Mouse (Mus musculus): Measurements from ENCODE around the gene Adgrg6.

Gene Adgrg6

DNA sequence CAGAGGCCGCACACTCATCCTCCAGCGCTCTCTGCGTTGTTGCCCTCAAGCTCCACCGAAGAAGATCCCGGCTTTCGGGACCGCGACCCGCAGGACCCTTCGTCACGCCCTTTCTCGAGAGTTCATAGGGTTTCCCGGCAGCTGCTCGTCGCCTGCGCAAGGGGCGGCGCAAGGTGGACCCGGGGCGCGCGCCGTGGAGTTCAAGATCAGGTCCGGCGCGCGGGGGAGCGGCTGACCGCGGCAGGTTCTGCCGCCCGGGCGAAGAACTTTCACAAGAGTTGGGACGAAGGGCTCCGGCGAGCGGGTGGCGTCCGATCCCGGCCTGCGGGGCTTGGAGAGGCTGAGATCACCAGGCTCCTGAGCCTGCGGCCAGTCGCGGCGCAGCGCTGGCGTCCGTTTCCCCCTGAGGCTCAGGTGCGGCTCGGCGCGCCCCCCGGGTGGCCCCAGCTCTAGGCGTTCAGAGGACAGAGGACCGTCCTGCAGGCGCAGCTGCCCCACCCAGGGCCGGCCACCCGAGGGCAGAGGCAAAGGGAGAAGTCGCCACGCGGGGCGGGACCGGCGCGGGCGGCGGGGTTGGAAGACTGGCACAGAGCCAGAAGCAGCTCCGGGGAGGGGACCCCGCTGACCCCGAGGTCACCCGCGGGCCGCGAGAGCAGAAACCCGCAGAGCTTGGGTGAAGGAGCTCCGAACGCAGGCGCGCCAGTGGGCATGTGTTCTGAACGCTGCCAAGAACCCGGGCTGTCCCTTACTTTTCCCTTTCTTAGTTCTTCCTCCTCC, at the start of gene Adgrg6:
Adgrg6 (minus strand) TSS at position 719 of the 777 bp plus-strand sequence.
- peak in 1 of 2 experiments; percentile 22 for DNase-seq (ENCODE audit: low spot score in 2 of 2)

DNA sequence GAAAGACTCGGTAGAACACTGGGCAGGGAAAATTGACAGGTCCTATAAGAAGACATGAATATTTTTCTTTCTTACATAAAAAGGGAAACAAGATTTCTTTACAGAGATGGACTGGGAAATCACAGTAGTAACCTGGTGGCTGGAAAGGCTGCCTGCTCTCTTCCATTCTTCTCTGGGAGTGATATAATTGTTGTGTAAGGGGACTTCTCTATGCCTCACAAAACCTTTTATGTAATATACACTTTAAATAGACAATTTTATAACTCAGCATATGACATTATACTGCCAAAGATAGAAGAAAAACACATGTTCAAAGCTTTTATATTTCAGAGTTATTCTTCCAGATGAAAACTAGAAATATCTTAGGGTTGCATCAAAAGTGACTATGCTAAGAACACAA, 46.8 kb upstream of the Adgrg6 start:
- no peak for DNase-seq (ENCODE audit: low spot score in 2 of 2)

DNA sequence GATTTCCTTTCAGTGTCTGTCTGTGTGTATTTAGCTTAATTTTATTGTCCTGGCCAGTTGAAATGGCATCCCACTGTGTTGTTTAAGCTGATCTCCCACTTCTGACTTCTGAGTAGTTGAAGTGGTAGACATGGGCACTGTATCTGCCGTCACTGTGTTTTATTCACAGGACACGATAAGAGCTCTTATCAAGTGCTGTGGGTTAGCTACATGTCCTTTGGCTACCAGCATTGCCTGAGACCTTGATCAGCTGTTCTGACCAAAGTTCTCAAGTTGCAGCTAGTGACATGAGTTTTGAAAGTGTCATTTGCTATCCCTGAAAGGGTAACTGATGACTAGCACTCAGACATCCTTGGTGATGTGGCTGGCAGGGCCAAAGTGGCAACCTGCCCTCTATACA, 45.4 kb upstream of the Adgrg6 start:
- DNase-seq (ENCODE audit: low spot score in 2 of 2): no peak

DNA sequence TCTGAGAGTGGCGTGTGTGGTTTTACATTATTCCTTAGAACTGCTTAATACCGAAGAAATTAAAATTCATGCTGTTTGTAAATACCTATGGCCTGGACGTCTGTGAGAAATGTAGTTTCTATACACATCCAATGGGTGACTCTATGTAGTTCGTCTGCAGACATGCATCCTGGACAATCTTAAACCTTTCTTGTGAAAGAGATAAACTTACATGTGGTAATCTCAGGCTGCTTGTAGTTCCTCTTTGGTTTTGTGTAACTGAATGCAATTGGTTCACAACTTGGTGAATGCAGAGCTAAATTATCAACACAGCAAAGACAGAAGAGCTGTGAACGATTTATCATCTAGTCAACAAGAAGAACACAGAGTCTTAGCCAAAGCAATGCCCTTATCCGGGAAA, 44.2 kb upstream of the Adgrg6 start:
- DNase-seq (ENCODE audit: low spot score in 2 of 2): no peak

DNA sequence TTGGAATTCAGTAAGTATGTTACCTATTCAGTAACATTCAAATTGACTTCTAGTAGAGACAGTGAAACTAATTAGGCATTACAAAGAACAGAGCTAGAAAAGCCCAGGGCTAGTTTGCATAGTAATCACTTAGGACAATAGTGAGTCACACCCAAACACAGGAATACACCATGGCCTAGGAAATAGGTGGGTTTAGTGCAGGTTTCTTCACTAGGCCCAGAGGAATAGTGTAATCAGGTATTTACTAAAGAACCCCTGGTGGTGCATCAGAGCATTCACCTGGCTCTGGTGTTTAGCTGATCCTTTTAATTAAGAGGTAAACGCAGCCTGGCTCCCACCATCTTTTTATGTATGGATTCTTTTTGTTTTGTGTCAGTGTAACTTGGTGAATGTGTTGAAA, 38.0 kb upstream of the Adgrg6 start:
- no peak for DNase-seq (ENCODE audit: low spot score in 2 of 2)

DNA sequence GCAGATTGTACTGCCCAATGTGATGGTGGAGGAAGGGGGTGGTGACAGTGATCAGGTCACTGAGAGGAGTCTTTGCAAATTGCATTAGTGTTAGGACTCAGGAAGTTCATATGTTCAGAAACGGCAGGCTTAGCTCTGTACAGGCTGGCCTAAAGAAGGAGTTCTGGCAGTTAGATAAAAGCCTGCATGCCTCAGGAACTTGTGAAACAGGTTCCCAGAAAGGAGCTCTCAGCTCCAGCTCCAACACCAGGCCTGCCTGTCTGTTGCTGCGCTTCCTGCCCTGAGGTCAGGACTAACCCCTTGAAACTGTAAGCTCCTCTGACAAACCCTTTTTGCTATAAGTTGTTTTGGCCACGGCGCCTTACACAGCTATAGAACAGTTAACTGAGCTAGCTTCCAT, 28.8 kb upstream of the Adgrg6 start:
- no peak for DNase-seq (ENCODE audit: low spot score in 2 of 2)

DNA sequence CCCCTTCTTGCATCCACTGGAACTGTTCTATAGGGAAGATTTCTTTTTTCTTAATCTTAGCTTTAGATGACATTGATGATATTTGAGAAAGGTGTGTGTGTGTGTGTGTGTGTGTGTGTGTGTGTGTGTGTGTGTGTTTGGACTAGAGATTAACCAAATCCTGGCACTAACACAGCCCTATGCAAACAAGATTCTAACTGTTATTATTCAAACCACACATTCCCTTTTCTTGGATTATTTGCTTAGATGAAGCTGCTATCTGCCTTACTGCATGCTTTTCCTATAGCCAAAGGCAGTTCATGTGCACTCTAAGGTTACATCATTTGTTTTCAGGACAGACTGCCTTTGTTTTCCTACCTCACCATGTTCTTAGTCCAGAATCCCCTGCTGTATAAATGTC, 25.7 kb upstream of the Adgrg6 start:
- no peak for DNase-seq (ENCODE audit: low spot score in 2 of 2)

DNA sequence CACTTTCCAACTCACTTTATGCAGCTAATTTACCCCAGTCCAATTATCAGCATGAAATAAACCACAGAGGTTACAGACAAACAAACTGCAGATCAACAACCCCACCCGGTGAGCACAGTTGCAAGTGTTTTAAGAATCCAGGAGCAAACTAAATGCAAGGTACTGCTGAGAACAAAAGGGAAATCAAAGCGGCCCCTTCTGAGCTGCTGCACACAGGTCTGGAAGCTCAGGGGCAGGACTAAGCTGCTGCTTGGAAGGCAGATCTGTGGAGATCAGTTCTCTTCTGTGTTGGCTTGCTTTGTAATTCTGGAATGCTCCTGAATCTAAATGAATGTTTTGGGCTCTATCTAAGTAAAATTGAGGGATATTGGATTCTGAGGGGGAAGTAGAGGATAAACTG, 25.2 kb upstream of the Adgrg6 start:
- DNase-seq (ENCODE audit: low spot score in 2 of 2): no peak

DNA sequence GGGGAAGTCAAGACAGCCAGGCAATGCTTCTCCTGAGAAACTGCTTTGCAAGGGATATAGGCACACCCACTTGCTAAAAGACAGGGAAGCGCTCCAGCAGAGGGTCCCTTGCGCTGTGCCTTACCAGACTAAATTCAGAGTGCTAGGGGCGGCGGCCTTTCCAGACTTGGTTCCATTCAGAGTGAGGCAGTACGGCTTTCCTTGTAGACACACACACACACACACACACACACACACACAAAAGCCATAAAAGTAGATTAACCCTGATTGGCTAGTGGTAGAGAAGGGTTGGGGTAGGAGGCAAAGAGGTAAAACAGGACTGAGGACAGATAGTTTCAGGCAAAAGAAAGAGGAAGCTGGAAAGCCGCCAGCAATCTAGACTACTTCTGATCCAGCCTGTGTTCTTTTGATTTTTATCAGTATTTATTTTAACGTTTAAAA, 672 bp upstream of the Adgrg6 start:
- DNase-seq (ENCODE audit: low spot score in 2 of 2): no peak

DNA sequence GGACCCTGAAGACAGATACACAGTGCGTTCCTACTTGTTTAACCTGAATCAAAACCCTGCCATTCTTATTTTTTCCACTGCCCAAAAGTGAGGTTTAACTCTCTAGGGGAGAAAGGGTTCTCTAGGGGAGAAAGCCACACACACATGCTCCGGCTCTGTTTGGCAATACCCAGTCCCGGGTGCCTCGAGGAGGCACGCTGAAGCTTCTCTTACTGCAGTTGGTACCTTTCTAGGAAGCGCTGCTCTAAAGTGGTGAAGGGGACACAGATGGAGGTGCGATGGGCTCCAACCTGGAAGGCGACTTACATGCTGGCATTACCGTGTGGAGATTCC, 885 bp downstream of the Adgrg6 start:
- DNase-seq (ENCODE audit: low spot score in 2 of 2): no peak

DNA sequence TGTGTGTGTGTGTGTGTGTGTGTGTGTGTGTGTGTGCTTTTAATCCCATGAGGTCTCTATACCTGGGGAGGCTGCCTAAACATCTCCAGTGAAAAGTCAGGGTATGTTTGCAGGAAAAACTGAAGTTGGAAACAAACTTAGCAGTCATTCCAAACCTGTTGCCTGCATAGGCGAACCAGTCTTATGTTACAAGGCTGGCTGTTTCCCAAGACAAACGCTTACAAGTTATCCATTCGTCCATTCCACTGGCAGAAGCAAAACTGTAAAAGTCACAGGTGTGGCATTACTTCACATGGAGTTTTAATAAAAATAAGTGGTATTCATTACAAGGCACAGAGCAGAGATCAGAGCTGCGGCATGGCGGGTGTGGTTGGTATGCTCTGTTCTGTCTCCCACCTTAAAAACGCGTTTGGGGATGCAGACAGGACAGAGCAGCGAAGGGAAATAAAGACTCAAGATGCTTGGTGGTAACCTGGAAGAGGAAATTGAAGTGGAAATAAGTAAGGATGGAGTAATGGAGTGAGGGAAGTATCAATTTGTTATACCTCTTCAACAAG, 1.9 kb downstream of the Adgrg6 start:
- no peak for DNase-seq (ENCODE audit: low spot score in 2 of 2)

DNA sequence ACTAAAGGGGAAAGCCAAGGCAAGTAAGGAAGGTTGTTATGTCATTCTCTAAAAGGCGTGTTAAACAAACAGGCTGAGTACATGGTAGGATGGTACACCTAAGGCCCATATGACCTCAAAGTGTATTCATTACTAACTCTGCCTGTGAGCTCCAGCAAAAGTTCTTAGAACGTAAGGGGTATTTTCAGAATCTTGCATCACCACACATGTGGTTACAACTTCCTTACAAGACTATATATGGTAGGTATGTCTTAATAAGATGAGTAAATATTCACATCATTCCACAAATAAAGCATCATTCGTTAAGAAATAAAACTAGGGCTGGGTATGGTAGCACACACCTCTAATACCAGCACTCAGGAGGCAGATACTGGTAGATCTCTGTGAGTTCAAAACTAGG, 8.4 kb downstream of the Adgrg6 start:
- no peak for DNase-seq (ENCODE audit: low spot score in 2 of 2)

DNA sequence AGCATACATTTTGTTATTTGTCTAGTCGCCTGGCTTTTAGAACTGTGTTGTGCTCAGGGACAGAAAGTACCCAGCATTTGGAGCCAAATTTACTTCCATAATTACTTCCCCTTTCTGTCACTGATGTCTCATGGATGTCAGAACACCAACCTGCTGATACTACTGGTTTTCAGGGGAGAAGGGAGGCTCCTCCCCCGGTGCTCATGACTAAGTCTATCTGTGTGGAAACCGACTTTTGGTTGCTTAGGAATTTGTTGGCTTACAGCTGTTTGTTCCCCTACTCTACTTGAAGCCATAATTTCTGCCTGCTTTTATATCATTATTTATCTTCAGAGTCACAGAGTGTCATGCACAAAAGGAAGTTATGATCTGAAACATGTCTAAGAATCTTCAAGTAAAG, 14.4 kb downstream of the Adgrg6 start:
- DNase-seq (ENCODE audit: low spot score in 2 of 2): no peak

DNA sequence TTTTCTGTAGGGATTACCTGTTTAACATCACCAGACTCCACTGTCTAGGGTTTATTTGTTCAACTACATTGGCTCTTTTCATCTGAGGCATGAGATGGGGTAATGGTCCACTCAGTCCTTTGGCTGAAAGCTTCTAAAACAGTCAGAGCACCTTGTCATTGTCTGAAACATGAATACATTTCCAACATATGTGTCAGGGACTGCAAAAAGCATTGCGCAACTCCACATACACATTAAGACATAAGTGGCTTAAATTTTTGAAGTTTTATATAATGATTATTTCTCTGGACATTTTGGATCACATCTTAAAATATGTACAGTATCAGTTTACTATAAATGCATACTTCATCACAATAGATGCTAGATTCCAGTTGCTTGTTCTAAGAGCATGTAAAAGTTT, 14.8 kb downstream of the Adgrg6 start:
- DNase-seq (ENCODE audit: low spot score in 2 of 2): no peak

DNA sequence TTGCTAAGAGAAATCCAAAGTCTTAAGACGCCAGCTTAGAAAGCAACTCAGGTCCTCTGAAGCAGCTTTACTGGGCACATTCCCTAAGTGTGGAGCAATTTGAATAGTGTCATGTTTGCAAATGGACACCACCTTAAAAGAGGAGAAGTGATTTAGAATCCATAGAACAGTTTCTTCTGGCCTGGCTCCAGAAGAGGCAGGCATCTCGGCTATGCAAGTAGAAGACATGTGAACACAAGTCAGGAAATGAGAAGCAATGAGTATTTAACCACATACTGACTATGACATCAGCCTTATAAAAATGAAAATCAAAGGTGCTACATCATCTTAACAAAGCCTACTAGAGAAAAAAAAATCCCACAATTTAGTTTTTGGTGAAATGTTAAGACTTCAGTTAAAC, 17.7 kb downstream of the Adgrg6 start:
- DNase-seq (ENCODE audit: low spot score in 2 of 2): no peak

DNA sequence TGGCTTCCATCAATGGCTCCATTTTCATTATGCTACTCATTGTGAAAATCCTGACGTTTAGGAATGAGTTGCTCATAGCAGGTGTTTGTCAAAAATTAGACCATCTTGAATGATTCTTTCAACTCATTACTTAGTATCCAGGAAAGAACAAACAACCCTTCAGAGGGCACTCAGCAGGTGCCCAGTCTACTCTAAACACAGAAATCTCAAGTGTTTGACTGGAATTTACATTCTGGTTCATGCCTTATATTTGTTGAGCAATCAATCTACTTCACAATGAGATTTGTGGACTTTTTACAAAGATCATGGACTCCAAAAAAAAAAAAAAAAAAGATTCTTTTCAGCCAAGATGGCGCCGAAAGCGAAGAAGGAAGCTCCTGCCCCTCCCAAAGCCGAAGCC, 22.7 kb downstream of the Adgrg6 start:
- DNase-seq (ENCODE audit: low spot score in 2 of 2): no peak

DNA sequence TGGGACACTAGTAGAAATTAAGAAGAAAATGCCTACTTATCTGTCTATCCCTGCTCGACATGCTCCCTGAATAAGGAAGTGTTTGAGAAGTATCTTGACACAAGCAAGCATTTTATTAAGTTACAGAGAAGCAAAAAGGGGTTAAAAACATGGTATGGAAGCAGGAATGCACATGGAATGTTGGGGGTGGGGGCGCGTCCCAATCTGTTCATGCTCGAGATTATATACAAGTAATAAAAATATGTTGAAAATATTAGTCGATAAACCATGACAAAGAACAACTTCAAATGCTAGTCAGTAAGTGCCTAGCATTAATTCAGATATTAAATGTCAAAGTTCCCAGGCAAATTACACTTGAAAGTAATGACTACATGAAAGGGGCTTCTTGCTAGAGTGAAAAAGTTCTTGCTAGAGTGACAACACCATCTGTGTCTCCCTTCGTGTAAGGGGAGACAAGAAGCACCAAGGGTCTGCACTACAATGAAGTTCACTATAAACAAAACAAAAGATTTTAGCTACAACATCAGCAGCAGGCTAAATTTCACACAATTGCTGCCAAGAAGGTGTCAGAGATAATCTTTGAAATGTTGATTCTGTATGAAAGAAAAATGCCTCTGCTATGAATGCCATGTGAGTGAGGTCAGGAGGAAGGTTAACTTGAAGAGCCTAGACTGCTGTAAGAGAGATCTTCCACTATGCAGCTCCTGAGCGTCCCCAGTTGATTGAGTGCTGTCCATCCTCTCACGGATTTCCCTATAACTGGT, 24.4 kb downstream of the Adgrg6 start:
- DNase-seq (ENCODE audit: low spot score in 2 of 2): no peak

DNA sequence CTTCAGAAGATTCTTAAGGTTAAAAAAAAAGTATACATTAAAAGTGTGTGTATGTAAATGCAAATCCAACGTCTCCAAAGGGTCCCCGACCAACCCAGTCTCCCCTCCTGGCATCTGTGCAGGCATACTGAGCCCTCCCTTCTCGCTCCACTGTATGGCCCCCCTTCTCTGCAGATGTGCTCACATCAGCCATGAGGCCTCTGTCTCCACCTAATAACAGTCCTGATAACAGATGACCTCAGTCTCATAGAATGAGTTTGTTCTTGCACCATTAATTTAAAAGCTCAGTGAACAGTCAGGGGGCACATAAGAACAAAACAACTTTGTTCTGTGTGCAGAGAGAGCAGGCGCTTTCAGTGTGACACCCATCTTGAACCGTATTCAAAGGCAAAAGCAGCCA, 27.6 kb downstream of the Adgrg6 start:
- DNase-seq (ENCODE audit: low spot score in 2 of 2): no peak

DNA sequence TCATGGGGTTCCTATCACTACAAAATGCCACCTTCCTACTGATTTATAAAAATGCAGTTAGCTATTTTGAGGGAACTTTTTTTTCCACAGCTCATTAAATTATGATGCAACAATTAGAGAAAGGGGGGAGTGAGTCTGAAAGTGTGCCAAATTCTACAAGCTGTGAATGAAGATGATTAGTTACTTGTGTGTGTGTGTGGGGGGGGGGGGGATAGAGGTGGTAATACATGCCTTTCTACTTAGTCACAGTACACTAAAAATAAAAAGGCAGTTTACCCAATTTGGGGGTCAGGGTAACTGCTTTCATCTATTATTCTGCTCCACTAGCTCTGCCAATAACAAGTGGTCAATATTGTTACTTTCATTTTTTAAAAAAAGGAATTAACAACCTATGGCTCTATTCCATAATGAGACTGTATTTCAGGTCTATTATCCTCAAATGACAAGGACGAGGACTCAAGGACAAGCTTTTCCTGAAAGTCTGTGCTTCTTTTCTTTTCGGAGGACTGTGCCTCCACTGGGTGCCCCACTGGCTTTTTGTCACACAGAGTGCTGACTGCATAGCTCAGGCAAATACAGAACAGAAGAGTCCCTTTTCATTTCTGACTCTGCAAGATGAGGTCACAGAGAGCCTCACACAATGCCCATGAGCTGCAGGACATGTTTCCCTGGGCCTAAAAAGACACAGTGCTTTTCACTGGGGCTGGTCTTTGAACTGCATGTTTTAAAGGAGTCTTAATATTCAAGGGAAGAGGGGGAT, 33.4 kb downstream of the Adgrg6 start:
- no peak for DNase-seq (ENCODE audit: low spot score in 2 of 2)

DNA sequence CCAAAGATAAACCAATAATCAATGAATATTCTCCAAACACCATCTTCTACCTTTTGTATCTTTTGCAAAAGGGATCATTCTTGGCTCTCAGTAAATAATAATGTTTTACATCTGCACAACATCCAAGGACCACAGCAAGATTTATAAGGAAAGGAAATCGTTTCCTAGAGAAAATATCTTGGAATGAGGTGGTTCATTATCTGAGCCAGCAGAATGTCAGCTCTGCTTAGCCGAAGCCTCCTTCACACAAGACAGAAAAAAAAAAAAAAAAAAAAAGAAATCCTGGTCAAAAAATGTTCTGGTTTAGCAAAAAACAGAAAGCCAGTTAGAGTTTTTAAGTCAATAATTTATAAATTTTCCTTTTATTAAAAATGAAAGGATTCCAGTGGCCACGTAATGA, 34.3 kb downstream of the Adgrg6 start:
- no peak for DNase-seq (ENCODE audit: low spot score in 2 of 2)

DNA sequence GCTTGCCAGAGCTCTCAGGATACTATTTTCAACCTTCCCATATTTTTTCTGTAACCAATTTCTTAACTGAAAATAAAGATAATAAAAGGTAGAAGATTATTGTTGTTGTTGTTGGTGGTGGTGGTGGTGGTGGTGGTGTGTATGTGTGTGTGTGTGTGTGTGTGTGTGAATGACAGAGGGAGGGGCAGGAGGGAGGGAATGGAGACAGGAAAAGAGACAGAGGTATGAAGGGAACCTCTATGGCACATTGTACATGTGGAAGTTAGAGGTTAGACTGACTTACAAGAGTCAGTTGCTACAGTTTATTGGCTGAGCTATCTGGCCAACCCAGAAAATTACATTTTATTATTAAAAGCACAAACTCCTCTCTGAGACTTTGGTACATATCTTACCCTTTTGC, 49.8 kb downstream of the Adgrg6 start:
- no peak for DNase-seq (ENCODE audit: low spot score in 2 of 2)

DNA sequence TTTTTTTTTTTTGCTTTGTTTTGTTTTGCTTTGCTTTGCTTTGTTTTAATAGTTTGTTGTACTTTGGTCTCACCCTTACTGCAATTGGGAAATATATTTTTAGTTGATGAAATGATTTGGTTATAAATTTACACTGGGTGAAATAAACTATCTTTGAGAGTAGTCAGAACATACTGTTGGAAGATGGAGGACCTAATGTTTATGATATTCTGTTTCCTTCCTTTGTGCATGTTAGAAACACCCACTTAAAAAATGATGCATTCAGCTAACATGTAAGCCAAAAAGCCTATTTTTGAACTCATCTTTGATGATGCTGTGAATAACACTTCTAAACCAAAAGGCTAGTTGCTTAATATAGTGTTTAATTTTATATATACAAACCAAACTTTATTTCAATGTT, 50.3 kb downstream of the Adgrg6 start:
- DNase-seq (ENCODE audit: low spot score in 2 of 2): no peak

Measured in frontal cortex, postnatal 10 days (tissue).